Mouse (Mus musculus) midbrain, embryonic 13.5 days (tissue): ENCODE data around the gene Tbc1d10b. TPM values are rescaled to one million over a fixed set of nuclear protein-coding genes. Genes with fewer than 3 reads are reported as not detected.
"Not testable (repeated sequence)": the region's sequence is repeated elsewhere in the genome, so short reads cannot be mapped to it uniquely, and the experiment has no call there.

Experiments
- ATAC-seq: fragments of 200-750 bp; cut with Nextera tagmentation; 2 replicates; pipeline ENCODE4 v1.8.0; 2017; ENCODE audit warnings: mild to moderate bottlenecking, moderate TSS enrichment, moderate library complexity
- H3K27ac ChIP-seq: fragments of 300-500 bp; sonication (generic); 2 replicates; pipeline ENCODE4 v1.5.1; 2015; ENCODE audit warnings: inconsistent platforms, mild to moderate bottlenecking, moderate library complexity
- H3K27me3 ChIP-seq: fragments of 300-500 bp; sonication (generic); 2 replicates; pipeline ENCODE4 v1.6.1; 2015; ENCODE audit warnings: mild to moderate bottlenecking, inconsistent platforms
- H3K36me3 ChIP-seq: fragments of 300-500 bp; sonication (generic); 2 replicates; pipeline ENCODE4 v1.6.1; 2015; ENCODE audit warnings: mild to moderate bottlenecking, inconsistent platforms
- H3K4me1 ChIP-seq: fragments of 300-500 bp; sonication (generic); replicated peaks from 2 replicates; pipeline ENCODE4 v1.6.1; 2015; ENCODE audit warnings: inconsistent platforms
- H3K4me2 ChIP-seq: fragments of 300-500 bp; sonication (generic); replicated peaks from 2 replicates; pipeline ENCODE4 v1.6.1; 2015; ENCODE audit warnings: moderate library complexity, mild to moderate bottlenecking, inconsistent platforms
- H3K4me3 ChIP-seq: fragments of 300-500 bp; sonication (generic); replicated peaks from 2 replicates; pipeline ENCODE4 v1.5.1; 2015; ENCODE audit warnings: mild to moderate bottlenecking, inconsistent platforms
- H3K9ac ChIP-seq: fragments of 300-500 bp; sonication (generic); replicated peaks from 2 replicates; pipeline ENCODE4 v1.6.1; 2015; ENCODE audit warnings: mild to moderate bottlenecking, inconsistent platforms
- H3K9me3 ChIP-seq: fragments of 300-500 bp; sonication (generic); 2 replicates; pipeline ENCODE4 v1.6.1; 2016; ENCODE audit warnings: mild to moderate bottlenecking, inconsistent platforms
- WGBS: fragments of 180-500 bp; shearing (Covaris S2); methylation state at CpG from one replicate; pipeline ENCODE4 v1.1.7; 2015; 5-methylcytosine and 5-hydroxymethylcytosine counted together
- polyA plus RNA-seq: library from polyadenylated mRNA; unstranded; fragments of >200 nt; fragmentation: Nextera tagmentation; extraction: Ambion mirVana; gene quantifications from 2 replicates; pipeline ENCODE4 v1.2.1, GENCODE M21; 2015

Tbc1d10b gene
- polyA plus RNA-seq = 30.0 and 30.7 TPM in 2 replicates

DNA sequence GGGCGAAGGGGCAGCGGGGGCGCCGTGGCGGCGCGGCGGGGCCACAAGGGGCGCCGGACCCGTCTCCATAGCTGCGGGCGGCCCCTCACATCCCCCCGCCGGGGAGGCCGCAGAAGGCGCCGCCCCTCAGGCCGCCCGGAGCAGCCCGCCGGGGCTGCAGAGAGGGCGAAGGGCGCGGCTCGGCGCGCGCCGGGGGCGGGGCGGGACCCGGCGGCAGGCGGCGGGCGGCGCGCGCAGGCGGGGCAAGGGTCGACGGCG is at the start of gene Tbc1d10b:
Gene Tbc1d10b, minus strand, starts transcription at position 174 of the 258 bp plus-strand sequence.
- Histone ChIP-seq H3K4me2 (peak within 1 kb of the TSS; percentile 99), H3K9ac (peak within 1 kb of the TSS; percentile 98), H3K36me3 (peaks cover 17% of the 10 kb centered on the region), H3K9me3 (0 out of 2 replicates have a peak, but pooled peaks cover 2% of the 10 kb centered on the region), H3K4me3 (peak within 1 kb of the TSS; percentile 93), H3K27ac (peak within 1 kb of the TSS; percentile 87), H3K4me1 (peaks cover 41% of the 10 kb centered on the region), H3K27me3 (no peaks in the 10 kb centered on the region)
- peak; percentile 21 for ATAC-seq
- WGBS = 0% methylated on average over 25 of the region's 44 CpGs

DNA sequence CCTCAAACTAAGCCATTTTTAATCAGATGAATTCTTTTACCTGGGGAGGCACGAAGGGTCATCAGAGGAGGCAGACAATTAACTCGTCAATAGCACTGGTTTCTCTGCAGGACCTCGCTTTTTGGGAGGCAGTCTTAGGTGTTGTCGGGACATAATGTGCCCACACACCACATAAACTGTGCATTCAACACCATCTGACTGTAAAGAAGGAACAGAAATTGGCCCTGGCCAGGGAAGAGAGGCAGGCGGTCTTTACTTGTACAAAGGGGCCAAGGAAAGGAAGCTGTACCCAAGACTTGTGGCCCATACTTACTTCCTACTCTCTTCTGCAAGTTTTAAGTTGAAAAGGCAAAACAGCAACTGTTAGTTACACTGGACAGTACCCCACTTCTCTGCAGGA is 48.2 kb upstream of the Tbc1d10b start:
- ATAC-seq = no peak
- 91% methylated on average over 5 of the region's 5 CpGs for WGBS
- no peak overlapping the region for H3K27ac ChIP-seq
- H3K4me1 ChIP-seq = peaks cover 37% of the 10 kb centered on the region
- H3K9ac ChIP-seq = no peak overlapping the region
- no peaks in the 10 kb centered on the region for H3K9me3 ChIP-seq
- peaks cover 9% of the 10 kb centered on the region for H3K36me3 ChIP-seq
- no peak overlapping the region for H3K4me2 ChIP-seq
- H3K4me3 ChIP-seq = no peak overlapping the region
- no peaks in the 10 kb centered on the region for H3K27me3 ChIP-seq

DNA sequence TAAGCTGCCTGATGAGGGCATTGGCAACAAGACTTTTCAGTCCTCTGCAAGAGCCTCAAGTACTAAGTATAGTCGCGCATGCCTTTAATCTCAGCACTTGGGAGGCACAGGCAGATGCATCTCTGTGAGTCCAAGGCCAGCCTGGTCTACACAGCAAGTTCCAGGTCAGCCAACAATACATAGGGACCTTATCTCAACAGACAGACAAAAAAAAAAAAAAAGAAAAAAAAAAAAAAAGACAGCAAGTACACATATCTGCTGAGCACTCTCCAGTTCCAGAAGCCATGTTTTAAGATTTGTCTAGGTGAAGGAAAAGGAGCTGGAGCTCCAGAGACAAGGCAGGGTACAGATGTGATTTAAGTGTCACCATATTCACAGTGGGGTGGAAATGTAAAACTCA is 47.7 kb upstream of the Tbc1d10b start:
- H3K4me3 ChIP-seq = no peak overlapping the region
- no peak overlapping the region for H3K27ac ChIP-seq
- peaks cover 9% of the 10 kb centered on the region for H3K36me3 ChIP-seq
- no peaks in the 10 kb centered on the region for H3K9me3 ChIP-seq
- peaks cover 33% of the 10 kb centered on the region for H3K4me1 ChIP-seq
- H3K9ac ChIP-seq = no peak overlapping the region
- H3K4me2 ChIP-seq = no peak overlapping the region
- no peaks in the 10 kb centered on the region for H3K27me3 ChIP-seq
- ATAC-seq = no peak
- WGBS = 92% methylated on average over 2 of the region's 2 CpGs

DNA sequence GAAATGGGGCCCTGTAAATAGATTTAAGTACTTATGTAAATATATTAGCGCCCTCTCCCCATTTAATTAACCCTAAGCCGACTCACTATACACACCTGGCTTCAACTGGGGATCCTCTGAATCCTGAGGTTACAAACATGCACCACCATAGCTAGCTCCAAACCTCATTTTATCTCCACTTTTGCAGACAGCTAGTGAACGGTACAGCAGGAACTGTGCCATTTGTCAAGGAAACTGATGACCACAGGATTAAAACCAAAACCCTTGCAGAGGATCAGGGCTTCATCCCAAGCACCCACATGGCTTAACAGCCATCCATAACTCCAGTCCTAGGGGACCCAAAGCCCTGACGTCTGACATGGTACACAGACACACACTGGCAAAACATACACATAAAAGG is 46.7 kb upstream of the Tbc1d10b start:
- ATAC-seq = no peak
- Histone ChIP-seq H3K27me3 (no peaks in the 10 kb centered on the region), H3K4me1 (peaks cover 30% of the 10 kb centered on the region), H3K4me3 (peak overlapping the region; percentile 60), H3K9me3 (no peaks in the 10 kb centered on the region), H3K27ac (peak overlapping the region; percentile 92), H3K4me2 (peak overlapping the region; percentile 85), H3K36me3 (peaks cover 9% of the 10 kb centered on the region), H3K9ac (peak overlapping the region; percentile 81)
- WGBS = 31% methylated on average over 4 of the region's 4 CpGs

DNA sequence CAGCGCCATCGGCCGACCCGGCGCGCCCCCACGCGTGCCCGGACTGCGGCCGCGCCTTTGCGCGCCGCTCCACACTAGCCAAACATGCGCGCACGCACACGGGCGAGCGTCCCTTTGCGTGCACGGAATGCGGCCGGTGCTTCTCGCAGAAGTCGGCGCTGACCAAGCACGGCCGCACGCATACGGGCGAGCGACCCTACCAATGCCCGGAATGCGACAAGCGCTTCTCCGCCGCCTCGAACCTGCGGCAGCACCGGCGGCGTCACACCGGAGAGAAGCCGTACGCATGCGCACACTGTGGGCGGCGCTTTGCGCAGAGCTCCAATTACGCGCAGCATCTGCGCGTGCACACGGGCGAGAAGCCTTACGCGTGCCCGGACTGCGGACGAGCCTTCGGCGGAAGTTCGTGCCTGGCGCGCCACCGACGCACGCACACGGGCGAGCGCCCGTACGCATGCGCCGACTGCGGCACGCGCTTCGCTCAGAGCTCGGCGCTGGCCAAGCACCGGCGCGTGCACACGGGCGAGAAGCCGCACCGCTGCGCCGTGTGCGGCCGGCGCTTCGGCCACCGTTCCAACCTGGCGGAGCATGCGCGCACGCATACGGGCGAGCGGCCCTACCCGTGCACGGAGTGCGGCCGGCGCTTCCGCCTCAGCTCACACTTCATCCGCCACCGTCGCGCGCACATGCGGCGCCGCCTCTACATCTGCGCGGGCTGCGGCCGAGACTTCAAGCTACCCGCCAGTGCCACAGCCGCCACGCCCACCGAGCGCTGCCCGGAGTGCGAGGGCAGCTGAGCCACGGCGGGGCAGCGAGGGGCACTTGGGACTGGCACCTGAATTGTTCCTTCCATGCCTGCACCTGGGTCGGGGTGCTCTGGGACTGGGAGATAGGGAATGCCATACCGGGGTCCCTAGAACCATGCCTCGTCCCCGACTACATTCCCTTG is 45.8 kb upstream of the Tbc1d10b start:
- Histone ChIP-seq H3K4me1 (peaks cover 21% of the 10 kb centered on the region), H3K27me3 (no peaks in the 10 kb centered on the region)
- 1% methylated on average over 136 of the region's 136 CpGs for WGBS

GRCm38 (mm10) chr7:127253341-127253740 is 45.1 kb upstream of the Tbc1d10b start:
- Histone ChIP-seq H3K4me3 (peak overlapping the region; percentile 60), H3K9me3 (no peaks in the 10 kb centered on the region), H3K27me3 (no peaks in the 10 kb centered on the region), H3K4me1 (peaks cover 15% of the 10 kb centered on the region), H3K9ac (peak overlapping the region; percentile 81), H3K27ac (peak overlapping the region; percentile 92), H3K4me2 (peak overlapping the region; percentile 85), H3K36me3 (peaks cover 18% of the 10 kb centered on the region)
- WGBS = 81% methylated on average over 6 of the region's 6 CpGs
- ATAC-seq = no peak

More for the DNA sequence above, 45.8 kb upstream of the Tbc1d10b start:
- peak overlapping the region; percentile 81 for H3K9ac ChIP-seq
- peak overlapping the region; percentile 92 for H3K27ac ChIP-seq
- H3K4me3 ChIP-seq = peak overlapping the region; percentile 60
- H3K9me3 ChIP-seq = no peaks in the 10 kb centered on the region
- H3K4me2 ChIP-seq = peak overlapping the region; percentile 85
- peak; percentile 98 for ATAC-seq
- peaks cover 18% of the 10 kb centered on the region for H3K36me3 ChIP-seq

DNA sequence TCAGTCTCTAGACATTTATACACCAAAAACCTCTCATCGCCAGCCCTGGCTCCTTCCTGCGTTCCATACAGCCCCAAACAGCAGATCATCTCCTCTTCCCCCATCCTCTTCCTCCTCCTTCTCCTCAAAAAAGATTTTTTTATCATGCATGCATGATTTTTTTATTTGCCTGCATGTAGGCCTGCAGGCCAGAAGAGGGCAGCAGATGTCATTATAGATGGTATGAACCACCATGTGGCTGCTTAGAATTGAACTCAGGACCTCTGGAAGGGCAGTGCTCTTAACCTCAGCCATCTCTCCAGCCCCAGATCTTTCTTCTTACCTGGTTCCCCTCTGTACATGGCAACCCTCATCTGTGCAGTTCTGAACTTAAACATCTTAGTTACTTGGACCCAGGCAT is 44.1 kb upstream of the Tbc1d10b start:
- Histone ChIP-seq H3K4me3 (no peak overlapping the region), H3K9me3 (no peaks in the 10 kb centered on the region), H3K27me3 (no peaks in the 10 kb centered on the region), H3K4me2 (no peak overlapping the region), H3K9ac (no peak overlapping the region), H3K4me1 (peaks cover 15% of the 10 kb centered on the region), H3K27ac (no peak overlapping the region), H3K36me3 (peaks cover 18% of the 10 kb centered on the region)
- no peak for ATAC-seq
- WGBS = 97% methylated on average over 2 of the region's 2 CpGs

- not testable (repeated sequence) for ATAC-seq, H3K27ac ChIP-seq, H3K9me3 ChIP-seq, H3K4me3 ChIP-seq, H3K9ac ChIP-seq, H3K27me3 ChIP-seq, H3K4me2 ChIP-seq
- H3K4me1 ChIP-seq = peaks cover 29% of the 10 kb centered on the region
- peaks cover 24% of the 10 kb centered on the region for H3K36me3 ChIP-seq
- WGBS = 96% methylated on average over 8 of the region's 8 CpGs
Observed at GRCm38 (mm10) chr7:127250511-127250910, 42.2 kb upstream of the Tbc1d10b start.

GRCm38 (mm10) chr7:127244658-127245510 is 36.6 kb upstream of the Tbc1d10b start:
- WGBS = 10% methylated on average over 33 of the region's 33 CpGs
- ATAC-seq = peak; percentile 79
- Histone ChIP-seq H3K9me3 (no peaks in the 10 kb centered on the region), H3K4me1 (peaks cover 28% of the 10 kb centered on the region), H3K4me2 (peak overlapping the region; percentile 74), H3K27me3 (no peaks in the 10 kb centered on the region), H3K9ac (peak overlapping the region; percentile 87), H3K36me3 (peaks cover 23% of the 10 kb centered on the region), H3K4me3 (peak overlapping the region; percentile 74), H3K27ac (peak overlapping the region; percentile 81)

- Histone ChIP-seq H3K36me3 (peaks cover 19% of the 10 kb centered on the region), H3K4me1 (peaks cover 28% of the 10 kb centered on the region), H3K4me3 (peak within 1 kb of the TSS; percentile 74), H3K9me3 (no peaks in the 10 kb centered on the region), H3K27me3 (no peaks in the 10 kb centered on the region), H3K9ac (peak within 1 kb of the TSS; percentile 87), H3K27ac (peak within 1 kb of the TSS; percentile 81), H3K4me2 (peak within 1 kb of the TSS; percentile 74)
- peak; percentile 96 for ATAC-seq
- WGBS = under 1% methylated on average over 56 of the region's 56 CpGs
Observed at GRCm38 (mm10) chr7:127243870-127244657, 35.8 kb upstream of the Tbc1d10b start, which contains the start of gene Zfp771. Zfp771 (plus strand) TSS chr7:127244274.

- no peak for ATAC-seq
- Histone ChIP-seq H3K27ac (peak overlapping the region; percentile 81), H3K4me1 (peaks cover 28% of the 10 kb centered on the region), H3K27me3 (no peaks in the 10 kb centered on the region), H3K9me3 (no peaks in the 10 kb centered on the region), H3K9ac (peak overlapping the region; percentile 87; the same call in 1 of the 2 replicates), H3K36me3 (peaks cover 26% of the 10 kb centered on the region), H3K4me2 (peak overlapping the region; percentile 74), H3K4me3 (peak overlapping the region; percentile 74)
- WGBS = 52% methylated on average over 2 of the region's 2 CpGs
Observed at GRCm38 (mm10) chr7:127243361-127243867, 35.1 kb upstream of the Tbc1d10b start.
